Mouse (Mus musculus) midbrain, embryonic 16.5 days (tissue): ENCODE results near the gene Casq1. TPM values are rescaled to one million over a fixed set of nuclear protein-coding genes. Genes with fewer than 3 reads are reported as not detected.
A peak's percentile ranks its signal among the peaks of the same experiment; 100 is the strongest.

ENCODE experiments used
- ATAC-seq: fragments of 200-750 bp; cut with Nextera tagmentation; 2 replicates; pipeline ENCODE4 v1.8.0; 2017; ENCODE audit warnings: moderate TSS enrichment
- H3K27ac ChIP-seq: fragments of 300-500 bp; sonication (generic); 2 replicates; pipeline ENCODE4 v1.5.1; 2014; ENCODE audit warnings: mild to moderate bottlenecking, low read length, mixed read lengths
- H3K27me3 ChIP-seq: fragments of 300-500 bp; sonication (generic); 2 replicates; pipeline ENCODE4 v1.6.1; 2014; ENCODE audit warnings: low read depth, low read length, mixed read lengths; ENCODE audit not compliant: control insufficient read depth, insufficient read depth
- H3K36me3 ChIP-seq: fragments of 300-500 bp; sonication (generic); 2 replicates; pipeline ENCODE4 v1.6.1; 2014; ENCODE audit warnings: mild to moderate bottlenecking, low read length, moderate library complexity, mixed read lengths; ENCODE audit not compliant: control insufficient read depth, insufficient read depth
- H3K4me1 ChIP-seq: fragments of 300-500 bp; sonication (generic); 2 replicates; pipeline ENCODE4 v1.6.1; 2014; ENCODE audit warnings: mild to moderate bottlenecking, low read length, mixed read lengths; ENCODE audit not compliant: control insufficient read depth, insufficient read depth
- H3K4me2 ChIP-seq: fragments of 300-500 bp; sonication (generic); 2 replicates; pipeline ENCODE4 v1.6.1; 2014; ENCODE audit warnings: mild to moderate bottlenecking, low read length, mixed read lengths
- H3K4me3 ChIP-seq: fragments of 300-500 bp; sonication (generic); 2 replicates; pipeline ENCODE4 v1.5.1; 2014; ENCODE audit warnings: low read depth, mild to moderate bottlenecking, low read length, moderate library complexity, mixed read lengths
- H3K9ac ChIP-seq: fragments of 300-500 bp; sonication (generic); 2 replicates; pipeline ENCODE4 v1.6.1; 2014; ENCODE audit warnings: low read depth, low read length, mixed read lengths
- H3K9me3 ChIP-seq: fragments of 300-500 bp; sonication (generic); replicated peaks from 2 replicates; pipeline ENCODE4 v1.6.1; 2014; ENCODE audit warnings: mild to moderate bottlenecking, low read length, mixed read lengths; ENCODE audit not compliant: control insufficient read depth, poor library complexity, severe bottlenecking
- WGBS: fragments of 180-500 bp; shearing (Covaris S2); extraction: QIAGEN DNeasy Blood & Tissue Kit; methylation state at CpG from one replicate; pipeline ENCODE4 v1.1.7; 2014; 5-methylcytosine and 5-hydroxymethylcytosine counted together
- polyA plus RNA-seq: library from polyadenylated mRNA; unstranded; fragments of >200 nt; fragmentation: Nextera tagmentation; extraction: Ambion mirVana; gene quantifications from 2 replicates; pipeline ENCODE4 v1.2.1, GENCODE M21; 2015

The Casq1 gene
- polyA plus RNA-seq, 1 experiment from 2014 or later: 1.8 TPM

GRCm38 (mm10) chr1:172179102-172179501 is 40.6 kb downstream of the Casq1 start:
- peaks cover 18% of the 10 kb centered on the region for H3K36me3 ChIP-seq
- H3K4me3 ChIP-seq: no peak overlapping the region
- no peak overlapping the region for H3K9ac ChIP-seq
- no peak overlapping the region for H3K4me2 ChIP-seq
- 84% methylated on average over 7 of the region's 7 CpGs for WGBS
- H3K4me1 ChIP-seq: no peaks in the 10 kb centered on the region
- no peak for ATAC-seq
- no peaks in the 10 kb centered on the region for H3K9me3 ChIP-seq
- H3K27ac ChIP-seq: no peak overlapping the region
- H3K27me3 ChIP-seq: no peaks in the 10 kb centered on the region

DNA sequence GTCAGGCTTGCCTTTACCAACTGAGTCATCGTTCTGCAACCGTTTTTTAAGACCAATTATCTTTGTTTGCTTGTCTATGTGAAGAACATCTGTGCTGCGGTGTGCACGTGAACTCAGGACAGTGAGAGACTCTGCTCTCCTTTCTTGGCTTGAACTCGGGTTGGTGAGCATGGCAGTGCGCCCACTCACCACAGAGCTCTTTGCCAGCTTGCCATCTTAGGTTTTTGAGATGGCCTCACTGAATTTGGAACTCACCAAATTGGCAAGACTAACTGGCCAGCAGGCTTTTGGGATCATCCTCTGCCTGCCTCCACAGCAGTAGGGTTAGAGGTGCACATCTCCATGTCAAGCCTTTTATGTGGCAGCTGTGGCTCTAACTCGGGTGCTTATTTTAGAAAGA is 41.9 kb downstream of the Casq1 start:
- Histone ChIP-seq H3K4me3 (no peak overlapping the region), H3K27ac (no peak overlapping the region), H3K4me2 (no peak overlapping the region), H3K27me3 (no peaks in the 10 kb centered on the region), H3K4me1 (no peaks in the 10 kb centered on the region), H3K9ac (no peak overlapping the region), H3K9me3 (no peaks in the 10 kb centered on the region), H3K36me3 (peaks cover 21% of the 10 kb centered on the region)
- WGBS: 87% methylated on average over 7 of the region's 7 CpGs
- ATAC-seq: no peak

GRCm38 (mm10) chr1:172173181-172173580 is 46.5 kb downstream of the Casq1 start:
- ATAC-seq: no peak
- 57% methylated on average over 5 of the region's 5 CpGs for WGBS
- no peaks in the 10 kb centered on the region for H3K9me3 ChIP-seq
- H3K4me3 ChIP-seq: no peak overlapping the region
- H3K4me1 ChIP-seq: no peaks in the 10 kb centered on the region
- H3K36me3 ChIP-seq: peaks cover 36% of the 10 kb centered on the region
- no peaks in the 10 kb centered on the region for H3K27me3 ChIP-seq
- H3K9ac ChIP-seq: no peak overlapping the region
- no peak overlapping the region for H3K27ac ChIP-seq
- no peak overlapping the region for H3K4me2 ChIP-seq

DNA sequence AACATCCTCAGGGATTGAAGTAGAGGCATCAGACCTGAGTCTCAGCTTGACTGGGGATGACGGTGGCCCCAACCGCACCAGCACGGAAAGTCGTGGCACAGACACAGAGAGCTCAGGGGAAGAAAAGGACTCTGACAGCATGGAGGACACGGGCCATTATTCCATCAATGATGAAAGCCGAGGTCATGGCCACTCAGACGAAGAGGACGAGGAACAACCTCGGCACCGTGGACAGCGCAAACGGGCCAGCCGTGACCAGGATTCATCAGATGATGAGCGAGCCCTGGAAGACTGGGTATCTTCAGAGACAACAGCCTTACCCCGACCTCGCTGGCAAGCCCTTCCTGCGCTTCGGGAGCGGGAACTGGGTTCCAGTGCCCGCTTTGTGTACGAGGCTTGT is 47.3 kb downstream of the Casq1 start:
- 91% methylated on average over 21 of the region's 21 CpGs for WGBS
- Histone ChIP-seq H3K4me2 (no peak overlapping the region), H3K9ac (no peak overlapping the region)

DNA sequence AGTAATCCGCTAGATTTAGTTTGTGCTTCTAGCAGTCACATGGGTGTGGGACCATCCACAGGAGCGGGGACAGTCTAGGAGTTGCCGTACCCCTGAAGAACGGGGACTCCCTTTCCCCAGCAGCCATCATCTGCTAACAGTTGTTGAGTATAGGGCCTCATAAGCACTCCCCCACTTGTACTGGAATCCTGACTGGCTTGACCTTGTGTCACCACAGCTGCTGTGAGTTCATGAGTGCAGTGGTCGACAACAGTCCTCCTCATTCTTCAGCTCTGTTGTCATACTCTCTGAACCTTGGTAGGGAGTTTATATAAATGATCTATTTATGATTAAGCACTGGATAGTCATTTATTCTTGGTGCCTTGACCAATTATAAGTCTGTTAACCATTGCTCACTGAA is 49.9 kb downstream of the Casq1 start:
- Histone ChIP-seq H3K27me3 (no peaks in the 10 kb centered on the region), H3K4me3 (no peak overlapping the region), H3K9me3 (no peaks in the 10 kb centered on the region), H3K9ac (no peak overlapping the region), H3K4me2 (no peak overlapping the region), H3K27ac (no peak overlapping the region), H3K36me3 (peaks cover 34% of the 10 kb centered on the region), H3K4me1 (no peaks in the 10 kb centered on the region)
- WGBS: 96% methylated on average over 5 of the region's 5 CpGs
- ATAC-seq: no peak

More for the DNA sequence above, 47.3 kb downstream of the Casq1 start:
- Histone ChIP-seq H3K36me3 (peaks cover 41% of the 10 kb centered on the region), H3K27ac (no peak overlapping the region), H3K27me3 (no peaks in the 10 kb centered on the region), H3K4me1 (no peaks in the 10 kb centered on the region), H3K4me3 (no peak overlapping the region), H3K9me3 (no peaks in the 10 kb centered on the region)
- ATAC-seq: no peak

DNA sequence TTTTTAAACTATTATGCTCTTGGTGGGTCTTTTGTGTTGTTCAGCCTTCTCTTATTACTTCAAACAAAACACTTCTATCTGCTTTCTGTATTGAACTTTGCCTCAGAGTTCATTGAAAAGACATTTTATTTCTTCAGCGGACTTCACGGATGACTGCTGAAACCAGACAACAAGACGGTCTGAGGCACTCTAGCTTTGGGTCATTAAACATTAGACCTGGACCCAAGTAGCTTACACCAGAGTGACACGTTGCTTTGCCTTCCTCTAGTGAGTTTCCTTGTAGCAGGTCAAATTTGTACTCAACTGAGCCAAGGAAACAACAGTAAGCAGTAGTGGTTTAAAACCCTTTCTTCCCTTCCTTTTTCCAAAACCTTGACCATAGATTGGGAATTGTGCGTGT is 51.8 kb downstream of the Casq1 start:
- 77% methylated on average over 5 of the region's 5 CpGs for WGBS
- ATAC-seq: no peak

GRCm38 (mm10) chr1:172162959-172163358 is 56.7 kb downstream of the Casq1 start:
- H3K4me3 ChIP-seq: no peak overlapping the region
- no peaks in the 10 kb centered on the region for H3K9me3 ChIP-seq
- ATAC-seq: no peak
- H3K27ac ChIP-seq: no peak overlapping the region
- H3K36me3 ChIP-seq: peaks cover 8% of the 10 kb centered on the region
- WGBS: 95% methylated on average over 6 of the region's 6 CpGs
- no peak overlapping the region for H3K9ac ChIP-seq
- H3K4me2 ChIP-seq: no peak overlapping the region
- H3K4me1 ChIP-seq: no peaks in the 10 kb centered on the region; the same call in 1 of the 2 replicates
- H3K27me3 ChIP-seq: no peaks in the 10 kb centered on the region

More for the DNA sequence above, 51.8 kb downstream of the Casq1 start:
- H3K36me3 ChIP-seq: peaks cover 28% of the 10 kb centered on the region
- H3K4me2 ChIP-seq: no peak overlapping the region
- no peak overlapping the region for H3K9ac ChIP-seq
- H3K4me3 ChIP-seq: no peak overlapping the region
- H3K27me3 ChIP-seq: no peaks in the 10 kb centered on the region
- no peaks in the 10 kb centered on the region for H3K9me3 ChIP-seq
- H3K4me1 ChIP-seq: no peaks in the 10 kb centered on the region; the same call in 1 of the 2 replicates
- no peak overlapping the region for H3K27ac ChIP-seq

DNA sequence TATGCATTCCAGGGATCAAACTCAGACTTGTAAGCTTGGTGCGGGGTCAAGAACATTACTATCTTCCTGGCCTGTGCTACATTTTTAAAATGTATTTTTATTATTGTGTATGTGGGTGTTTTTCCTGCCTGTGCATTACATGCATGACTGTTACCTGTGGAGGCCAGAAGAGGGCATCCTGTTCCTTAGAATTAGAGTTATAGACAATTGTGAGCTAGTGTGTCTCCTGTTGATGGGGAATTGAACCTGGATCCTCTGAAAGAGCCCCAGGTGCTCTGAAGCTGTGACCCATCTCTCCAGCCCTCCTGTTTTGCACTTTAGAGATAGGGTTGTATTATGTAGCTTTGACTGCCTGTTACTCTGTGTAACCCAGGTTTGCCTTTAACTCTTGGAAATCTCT is 57.7 kb downstream of the Casq1 start:
- H3K27me3 ChIP-seq: no peaks in the 10 kb centered on the region
- H3K9ac ChIP-seq: no peak overlapping the region
- 0 out of 2 replicates have a peak, but pooled peaks have one; percentile 17 for ATAC-seq
- no peak overlapping the region for H3K4me3 ChIP-seq
- H3K9me3 ChIP-seq: no peaks in the 10 kb centered on the region
- H3K36me3 ChIP-seq: peaks cover 2% of the 10 kb centered on the region; the same call in 1 of the 2 replicates
- 97% methylated on average over 1 of the region's 1 CpGs for WGBS
- no peak overlapping the region for H3K27ac ChIP-seq
- no peak overlapping the region for H3K4me2 ChIP-seq
- no peaks in the 10 kb centered on the region; the same call in 1 of the 2 replicates for H3K4me1 ChIP-seq

GRCm38 (mm10) chr1:172160508-172160907 is 59.2 kb downstream of the Casq1 start:
- Histone ChIP-seq H3K27me3 (no peaks in the 10 kb centered on the region), H3K36me3 (peaks cover 2% of the 10 kb centered on the region; the same call in 1 of the 2 replicates), H3K9ac (no peak overlapping the region), H3K4me3 (no peak overlapping the region), H3K4me2 (no peak overlapping the region), H3K9me3 (no peaks in the 10 kb centered on the region), H3K4me1 (no peaks in the 10 kb centered on the region; the same call in 1 of the 2 replicates), H3K27ac (no peak overlapping the region)
- no peak for ATAC-seq
